Mouse (Mus musculus): ENCODE measurements around the gene Creb3l2. TPM values are rescaled to one million over a fixed set of nuclear protein-coding genes. Genes with fewer than 3 reads are reported as not detected.
A peak's percentile ranks its signal among the peaks of the same experiment; 100 is the strongest.

The Creb3l2 gene
- polyA plus RNA-seq, 1 experiment from 2014 or later, result 5.2 TPM

- H3K36me3 ChIP-seq, result no peaks in the 10 kb centered on the region
- H3K4me3 ChIP-seq, result peak overlapping the region; percentile 65
- H3K9me3 ChIP-seq (replicated peaks), result 0 out of 2 replicates have a peak, but pooled peaks cover under 1% of the 10 kb centered on the region
- 60% methylated on average over 13 of the region's 13 CpGs for WGBS
- H3K27ac ChIP-seq (replicated peaks), result peak overlapping the region; percentile 55; the same call in 1 of the 2 replicates
- peak; percentile 14 for DNase-seq (ENCODE audit: low spot score)
- peaks cover 33% of the 10 kb centered on the region for H3K4me1 ChIP-seq
- H3K27me3 ChIP-seq (ENCODE audit: low read depth, poor library complexity, severe bottlenecking), result no peaks in the 10 kb centered on the region
Observed at GRCm38 (mm10) chr6:37439676-37440490, 2.1 kb downstream of the Creb3l2 start.

GRCm38 (mm10) chr6:37438510-37438909, 3.4 kb downstream of the Creb3l2 start:
- no peak overlapping the region for H3K4me3 ChIP-seq
- WGBS, result 92% methylated on average over 3 of the region's 3 CpGs
- DNase-seq (ENCODE audit: low spot score), result no peak
- H3K4me1 ChIP-seq, result peaks cover 33% of the 10 kb centered on the region
- no peaks in the 10 kb centered on the region for H3K27me3 ChIP-seq (ENCODE audit: low read depth, poor library complexity, severe bottlenecking)
- no peaks in the 10 kb centered on the region for H3K36me3 ChIP-seq
- no peak overlapping the region for H3K27ac ChIP-seq (replicated peaks)
- no peaks in the 10 kb centered on the region for H3K9me3 ChIP-seq (replicated peaks)

- no peak for DNase-seq (ENCODE audit: low spot score)
- no peak overlapping the region for H3K27ac ChIP-seq (replicated peaks)
- 89% methylated on average over 13 of the region's 13 CpGs for WGBS
Observed at GRCm38 (mm10) chr6:37437086-37437485, 4.9 kb downstream of the Creb3l2 start.

GRCm38 (mm10) chr6:37435391-37435790, 6.6 kb downstream of the Creb3l2 start:
- Histone ChIP-seq H3K4me3 (no peak overlapping the region), H3K36me3 (no peaks in the 10 kb centered on the region), H3K4me1 (peaks cover 31% of the 10 kb centered on the region), H3K27me3 (ENCODE audit: low read depth, poor library complexity, severe bottlenecking) (no peaks in the 10 kb centered on the region), H3K27ac (replicated peaks) (no peak overlapping the region), H3K9me3 (replicated peaks) (no peaks in the 10 kb centered on the region)
- DNase-seq (ENCODE audit: low spot score), result no peak
- WGBS, result 90% methylated on average over 6 of the region's 6 CpGs

More at GRCm38 (mm10) chr6:37437086-37437485, 4.9 kb downstream of the Creb3l2 start:
- H3K4me1 ChIP-seq, result peaks cover 27% of the 10 kb centered on the region
- no peak overlapping the region for H3K4me3 ChIP-seq
- H3K27me3 ChIP-seq (ENCODE audit: low read depth, poor library complexity, severe bottlenecking), result no peaks in the 10 kb centered on the region
- H3K9me3 ChIP-seq (replicated peaks), result no peaks in the 10 kb centered on the region
- no peaks in the 10 kb centered on the region for H3K36me3 ChIP-seq

- no peaks in the 10 kb centered on the region for H3K27me3 ChIP-seq (ENCODE audit: low read depth, poor library complexity, severe bottlenecking)
- no peak overlapping the region for H3K4me3 ChIP-seq
- no peaks in the 10 kb centered on the region for H3K9me3 ChIP-seq (replicated peaks)
- 89% methylated on average over 3 of the region's 3 CpGs for WGBS
- DNase-seq (ENCODE audit: low spot score), result no peak
- no peak overlapping the region for H3K27ac ChIP-seq (replicated peaks)
- H3K4me1 ChIP-seq, result peaks cover 21% of the 10 kb centered on the region
- no peaks in the 10 kb centered on the region for H3K36me3 ChIP-seq
Observed at GRCm38 (mm10) chr6:37429849-37430470, 12.0 kb downstream of the Creb3l2 start.

- Histone ChIP-seq H3K36me3 (no peaks in the 10 kb centered on the region), H3K27ac (replicated peaks) (no peak overlapping the region), H3K27me3 (ENCODE audit: low read depth, poor library complexity, severe bottlenecking) (no peaks in the 10 kb centered on the region), H3K4me1 (peaks cover 21% of the 10 kb centered on the region), H3K4me3 (no peak overlapping the region), H3K9me3 (replicated peaks) (no peaks in the 10 kb centered on the region)
- WGBS, result 85% methylated on average over 8 of the region's 8 CpGs
- no peak for DNase-seq (ENCODE audit: low spot score)
Observed at GRCm38 (mm10) chr6:37428947-37429346, 13.0 kb downstream of the Creb3l2 start.

- WGBS, result 74% methylated on average over 11 of the region's 11 CpGs
- Histone ChIP-seq H3K27me3 (ENCODE audit: low read depth, poor library complexity, severe bottlenecking) (no peaks in the 10 kb centered on the region), H3K4me1 (peaks cover 21% of the 10 kb centered on the region), H3K9me3 (replicated peaks) (no peaks in the 10 kb centered on the region), H3K4me3 (no peak overlapping the region), H3K36me3 (no peaks in the 10 kb centered on the region), H3K27ac (replicated peaks) (no peak overlapping the region)
- DNase-seq (ENCODE audit: low spot score), result no peak
Observed at GRCm38 (mm10) chr6:37428044-37428443, 13.9 kb downstream of the Creb3l2 start.

GRCm38 (mm10) chr6:37426615-37427014, 15.3 kb downstream of the Creb3l2 start:
- no peak for DNase-seq (ENCODE audit: low spot score)
- H3K9me3 ChIP-seq (replicated peaks), result no peaks in the 10 kb centered on the region
- no peak overlapping the region for H3K4me3 ChIP-seq
- H3K27ac ChIP-seq (replicated peaks), result no peak overlapping the region
- no peaks in the 10 kb centered on the region for H3K36me3 ChIP-seq
- H3K27me3 ChIP-seq (ENCODE audit: low read depth, poor library complexity, severe bottlenecking), result no peaks in the 10 kb centered on the region
- WGBS, result 93% methylated on average over 2 of the region's 2 CpGs
- peaks cover 18% of the 10 kb centered on the region for H3K4me1 ChIP-seq

GRCm38 (mm10) chr6:37425833-37426232, 16.1 kb downstream of the Creb3l2 start:
- no peaks in the 10 kb centered on the region for H3K9me3 ChIP-seq (replicated peaks)
- H3K27me3 ChIP-seq (ENCODE audit: low read depth, poor library complexity, severe bottlenecking), result no peaks in the 10 kb centered on the region
- H3K36me3 ChIP-seq, result no peaks in the 10 kb centered on the region
- H3K27ac ChIP-seq (replicated peaks), result no peak overlapping the region
- peaks cover 10% of the 10 kb centered on the region for H3K4me1 ChIP-seq
- 83% methylated on average over 3 of the region's 3 CpGs for WGBS
- DNase-seq (ENCODE audit: low spot score), result no peak
- no peak overlapping the region for H3K4me3 ChIP-seq

- H3K4me3 ChIP-seq, result no peak overlapping the region
- no peak overlapping the region for H3K27ac ChIP-seq (replicated peaks)
- 86% methylated on average over 3 of the region's 3 CpGs for WGBS
- H3K9me3 ChIP-seq (replicated peaks), result no peaks in the 10 kb centered on the region
- no peaks in the 10 kb centered on the region for H3K27me3 ChIP-seq (ENCODE audit: low read depth, poor library complexity, severe bottlenecking)
- no peak for DNase-seq (ENCODE audit: low spot score)
- no peaks in the 10 kb centered on the region for H3K36me3 ChIP-seq
- H3K4me1 ChIP-seq, result 0 out of 2 replicates have a peak, but pooled peaks cover 2% of the 10 kb centered on the region
Observed at GRCm38 (mm10) chr6:37425075-37425474, 16.9 kb downstream of the Creb3l2 start.

GRCm38 (mm10) chr6:37424374-37424773, 17.6 kb downstream of the Creb3l2 start:
- no peaks in the 10 kb centered on the region for H3K27me3 ChIP-seq (ENCODE audit: low read depth, poor library complexity, severe bottlenecking)
- H3K4me1 ChIP-seq, result no peaks in the 10 kb centered on the region
- H3K36me3 ChIP-seq, result no peaks in the 10 kb centered on the region
- no peak for DNase-seq (ENCODE audit: low spot score)
- no peak overlapping the region for H3K27ac ChIP-seq (replicated peaks)
- no peaks in the 10 kb centered on the region for H3K9me3 ChIP-seq (replicated peaks)
- H3K4me3 ChIP-seq, result no peak overlapping the region
- WGBS, result 79% methylated on average over 7 of the region's 7 CpGs

- Histone ChIP-seq H3K9me3 (replicated peaks) (no peaks in the 10 kb centered on the region), H3K27me3 (ENCODE audit: low read depth, poor library complexity, severe bottlenecking) (no peaks in the 10 kb centered on the region), H3K36me3 (no peaks in the 10 kb centered on the region), H3K27ac (replicated peaks) (no peak overlapping the region), H3K4me3 (no peak overlapping the region), H3K4me1 (no peaks in the 10 kb centered on the region; the same call in 1 of the 2 replicates)
- WGBS, result 74% methylated on average over 1 of the region's 1 CpGs
- DNase-seq (ENCODE audit: low spot score), result no peak
Observed at GRCm38 (mm10) chr6:37423386-37423785, 18.6 kb downstream of the Creb3l2 start.

- WGBS, result 83% methylated on average over 6 of the region's 6 CpGs
- Histone ChIP-seq H3K4me3 (no peak overlapping the region), H3K36me3 (no peaks in the 10 kb centered on the region), H3K27ac (replicated peaks) (no peak overlapping the region), H3K9me3 (replicated peaks) (no peaks in the 10 kb centered on the region), H3K27me3 (ENCODE audit: low read depth, poor library complexity, severe bottlenecking) (no peaks in the 10 kb centered on the region), H3K4me1 (no peaks in the 10 kb centered on the region; the same call in 1 of the 2 replicates)
- no peak for DNase-seq (ENCODE audit: low spot score)
Observed at GRCm38 (mm10) chr6:37421124-37421523, 20.8 kb downstream of the Creb3l2 start.

Measured in midbrain, embryonic 10.5 days (tissue).